Mouse (Mus musculus): ENCODE results near the gene Mtor.

The Mtor gene

DNA sequence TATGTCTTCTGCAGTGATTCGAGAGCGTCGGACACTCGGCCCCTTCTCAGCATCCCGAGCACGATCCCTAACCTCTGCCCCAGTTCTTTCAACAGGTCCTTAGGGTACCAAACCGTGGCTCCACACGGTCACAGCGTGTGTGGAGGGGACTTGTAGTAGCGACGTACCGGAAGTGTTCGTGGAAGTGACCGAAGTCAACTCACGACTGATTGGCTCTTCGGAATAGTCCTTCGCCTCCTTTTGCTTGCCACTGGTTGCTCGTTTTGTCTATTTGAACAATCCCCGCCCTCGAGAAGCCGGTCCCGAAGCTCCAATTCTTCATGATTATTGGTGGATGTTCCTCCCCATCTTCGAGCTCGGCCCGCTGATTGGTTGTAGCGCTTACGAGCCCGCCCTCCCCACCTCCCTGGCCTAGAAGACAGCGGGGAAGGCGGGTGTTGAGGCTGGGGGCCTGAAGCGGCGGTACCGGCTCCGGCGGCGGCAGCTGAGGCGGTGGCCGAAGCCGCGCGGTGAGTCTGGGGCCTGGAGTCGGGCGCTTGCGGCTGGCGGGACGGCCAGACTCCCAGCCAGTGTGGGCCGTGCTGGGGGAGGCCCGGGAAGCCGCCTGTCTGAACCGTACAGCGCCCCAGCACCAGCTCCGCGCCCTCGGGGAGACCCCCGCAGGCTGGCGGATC lies at the start of gene Mtor:
TSS of gene Mtor (plus strand) at position 433 of the 674 bp plus-strand sequence.
- DNase-seq (ENCODE audit: low spot score in 2 of 2), result peak; percentile 83 to 86

DNA sequence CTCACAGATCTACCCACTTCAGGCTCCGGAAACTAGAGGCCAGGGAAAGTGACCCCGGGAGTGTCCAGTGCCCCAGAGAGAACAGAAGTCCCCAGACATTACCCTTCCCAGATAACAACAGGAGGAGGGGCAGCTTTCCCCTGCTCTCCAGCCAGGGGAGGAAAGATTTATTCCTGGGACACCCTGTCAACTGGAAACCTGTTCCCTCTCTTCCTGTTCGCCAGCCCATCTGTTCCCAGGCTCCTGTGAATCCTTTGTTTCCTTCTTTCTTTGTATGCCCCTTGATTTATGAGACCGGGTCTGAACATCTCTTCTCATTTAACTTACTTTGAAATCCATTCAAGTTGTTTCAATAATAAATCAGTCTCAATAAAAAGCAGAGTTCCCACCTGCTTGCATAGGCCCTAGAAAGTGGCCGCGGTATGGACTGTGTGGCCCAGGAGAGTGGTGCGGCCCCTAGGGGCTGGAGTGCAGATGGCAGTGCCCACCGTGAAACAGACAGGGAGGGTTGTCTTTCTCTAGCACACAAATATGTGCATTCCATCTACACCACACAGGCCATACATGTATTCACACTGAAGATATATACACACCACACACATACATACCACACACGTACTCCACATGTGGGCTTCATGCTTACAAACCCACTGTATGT lies 48.8 kb upstream of the Mtor start:
- DNase-seq (ENCODE audit: low spot score in 2 of 2), result no peak

DNA sequence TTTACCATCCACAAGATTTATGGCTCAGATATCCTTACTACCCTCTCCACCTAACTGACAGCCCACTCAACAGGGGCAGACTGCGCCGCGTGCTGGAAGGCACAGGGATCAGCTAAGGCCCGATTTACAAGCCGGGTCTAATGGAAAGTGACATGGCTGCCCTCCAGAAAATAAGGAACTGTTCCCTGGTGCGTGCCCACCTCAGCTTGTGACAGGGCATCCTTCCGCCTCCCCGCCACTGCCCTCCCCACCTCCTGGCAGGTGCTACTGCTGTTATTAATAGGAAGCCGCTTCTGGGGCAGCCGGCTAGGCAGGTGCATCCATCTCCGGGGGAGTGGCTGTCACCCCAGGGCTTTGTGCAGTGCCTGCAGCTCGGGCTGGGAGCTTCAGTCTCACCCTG lies 45.0 kb upstream of the Mtor start:
- no peak for DNase-seq (ENCODE audit: low spot score in 2 of 2)

GRCm38 (mm10) chr4:148404748-148405147 lies 43.7 kb upstream of the Mtor start:
- no peak for DNase-seq (ENCODE audit: low spot score in 2 of 2)

GRCm38 (mm10) chr4:148405255-148405788 lies 43.1 kb upstream of the Mtor start:
- DNase-seq (ENCODE audit: low spot score in 2 of 2), result no peak

DNA sequence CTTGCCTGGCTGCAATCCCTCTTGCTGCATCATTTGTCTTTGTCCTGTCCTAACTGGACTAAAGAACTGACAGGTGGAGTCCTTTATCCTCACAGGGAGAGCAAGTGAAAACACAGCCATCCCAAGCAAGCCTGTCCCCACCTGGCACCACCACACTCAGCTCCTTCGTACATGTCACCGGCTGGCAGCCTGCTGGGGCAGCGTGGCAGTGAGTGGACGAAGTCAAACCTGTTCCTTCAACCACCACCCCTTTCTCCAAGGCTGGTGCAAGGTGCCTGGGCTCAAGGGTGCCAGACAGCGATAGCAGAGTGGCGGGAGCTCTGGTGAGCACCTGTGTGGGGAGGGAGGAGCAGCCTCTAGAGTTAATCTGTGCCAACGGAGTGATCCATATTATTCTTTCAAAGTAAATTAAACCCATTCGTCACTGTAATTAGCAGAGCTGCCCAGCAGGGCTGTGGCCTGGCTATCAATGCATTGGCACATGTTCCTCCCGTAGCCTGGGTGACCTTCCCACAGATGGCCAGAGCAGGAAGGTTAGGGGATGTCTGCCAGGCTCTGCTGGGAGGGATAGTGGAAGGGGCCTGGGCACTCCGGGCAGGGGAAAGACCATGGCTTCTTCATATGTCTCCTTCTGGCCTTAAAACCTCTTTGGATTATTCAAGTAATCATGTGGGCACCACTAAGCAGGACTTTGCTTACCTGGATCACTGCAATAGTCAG lies 40.0 kb upstream of the Mtor start:
- no peak for DNase-seq (ENCODE audit: low spot score in 2 of 2)

- no peak for DNase-seq (ENCODE audit: low spot score in 2 of 2)
Measured at GRCm38 (mm10) chr4:148415575-148415974, 32.8 kb upstream of the Mtor start.

- DNase-seq (ENCODE audit: low spot score in 2 of 2), result no peak
Measured at GRCm38 (mm10) chr4:148417074-148417526, 31.3 kb upstream of the Mtor start.

DNA sequence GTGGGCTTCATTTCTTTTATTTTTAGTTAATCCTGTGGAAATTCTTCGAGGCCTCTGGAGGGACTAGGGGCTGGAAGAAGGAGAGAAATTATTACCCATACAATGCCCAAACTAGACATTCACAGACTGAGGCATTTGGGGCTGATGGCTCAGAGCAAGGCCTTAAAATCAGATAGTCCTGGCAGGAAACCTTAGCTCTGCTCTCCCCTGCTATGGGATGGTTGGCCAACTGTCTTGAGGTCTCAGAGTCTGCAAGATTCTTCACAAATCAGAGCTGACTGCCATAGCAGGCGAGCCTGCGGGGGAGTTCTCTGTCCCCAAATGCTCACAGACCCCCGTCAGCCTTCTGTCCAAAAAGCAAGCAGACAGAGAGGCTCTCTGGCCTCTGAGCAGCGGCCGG lies 30.9 kb upstream of the Mtor start:
- DNase-seq (ENCODE audit: low spot score in 2 of 2), result no peak

GRCm38 (mm10) chr4:148426950-148427850 lies 21.2 kb upstream of the Mtor start:
- DNase-seq (ENCODE audit: low spot score in 2 of 2), result no peak

DNA sequence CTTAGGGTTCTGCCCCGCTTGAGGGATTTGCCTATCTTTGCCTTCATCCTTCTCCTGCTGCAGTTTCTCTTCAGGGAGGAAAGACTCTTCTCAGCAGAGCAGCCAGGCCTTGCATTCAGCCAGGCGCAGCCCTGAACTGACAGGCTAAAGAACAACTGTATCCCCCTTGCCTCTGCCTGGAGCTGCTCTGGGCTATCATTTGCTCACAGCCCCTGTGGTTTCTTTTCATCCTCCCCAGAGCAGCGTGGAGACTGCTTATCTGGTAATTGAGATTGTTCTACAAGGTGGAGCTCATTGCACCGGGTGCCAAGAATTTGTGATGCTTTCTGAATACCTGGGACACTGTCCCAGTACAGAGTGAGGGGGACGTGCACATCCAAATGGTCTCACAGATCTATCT lies 19.9 kb upstream of the Mtor start:
- no peak for DNase-seq (ENCODE audit: low spot score in 2 of 2)

DNA sequence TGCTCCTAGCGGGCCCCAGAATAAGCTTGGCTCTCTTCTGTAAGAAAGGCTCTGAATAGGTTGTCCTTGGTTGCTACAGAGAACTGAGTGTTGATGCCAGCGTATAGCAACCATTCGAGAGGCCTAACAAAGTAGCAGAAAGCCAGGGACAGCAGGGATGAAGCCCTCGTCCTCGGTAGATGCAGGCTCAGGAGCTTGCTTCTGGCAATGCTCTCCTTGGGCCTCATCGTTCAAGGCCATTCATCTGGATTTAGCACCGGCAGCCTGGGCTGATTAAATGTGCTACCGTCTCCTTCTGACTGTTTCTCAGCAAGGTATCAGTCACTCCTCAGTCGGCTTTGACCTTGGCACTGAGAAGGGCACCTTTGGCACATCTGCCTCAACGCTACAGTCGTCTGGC lies 19.3 kb upstream of the Mtor start:
- DNase-seq (ENCODE audit: low spot score in 2 of 2), result no peak

- peak; percentile 59 to 65 for DNase-seq (ENCODE audit: low spot score in 2 of 2)
Measured at GRCm38 (mm10) chr4:148429686-148430085, 18.7 kb upstream of the Mtor start.

- DNase-seq (ENCODE audit: low spot score in 2 of 2), result no peak
Measured at GRCm38 (mm10) chr4:148430880-148431519, 17.4 kb upstream of the Mtor start.

DNA sequence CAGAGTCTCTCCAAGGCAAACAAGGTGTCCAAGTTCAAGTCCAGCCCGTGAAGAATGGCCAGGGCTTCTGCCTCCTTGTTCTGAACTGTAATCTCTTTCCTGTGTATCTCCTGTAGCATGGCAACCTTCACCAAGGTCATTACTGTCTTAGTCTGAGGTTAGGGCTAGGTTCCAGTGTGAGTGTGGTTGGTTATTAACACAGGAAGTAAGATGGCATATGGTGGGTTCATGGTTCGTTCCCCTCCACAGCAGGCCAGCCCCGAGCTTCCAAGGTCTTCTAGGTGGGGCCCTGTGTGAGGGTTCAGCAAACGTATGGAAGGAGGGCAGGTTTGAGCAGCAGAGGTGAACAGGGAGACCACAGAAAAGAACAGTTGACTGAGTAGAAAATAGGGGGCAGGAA lies 15.9 kb upstream of the Mtor start:
- DNase-seq (ENCODE audit: low spot score in 2 of 2), result no peak

GRCm38 (mm10) chr4:148433336-148433735 lies 15.1 kb upstream of the Mtor start:
- no peak for DNase-seq (ENCODE audit: low spot score in 2 of 2)

DNA sequence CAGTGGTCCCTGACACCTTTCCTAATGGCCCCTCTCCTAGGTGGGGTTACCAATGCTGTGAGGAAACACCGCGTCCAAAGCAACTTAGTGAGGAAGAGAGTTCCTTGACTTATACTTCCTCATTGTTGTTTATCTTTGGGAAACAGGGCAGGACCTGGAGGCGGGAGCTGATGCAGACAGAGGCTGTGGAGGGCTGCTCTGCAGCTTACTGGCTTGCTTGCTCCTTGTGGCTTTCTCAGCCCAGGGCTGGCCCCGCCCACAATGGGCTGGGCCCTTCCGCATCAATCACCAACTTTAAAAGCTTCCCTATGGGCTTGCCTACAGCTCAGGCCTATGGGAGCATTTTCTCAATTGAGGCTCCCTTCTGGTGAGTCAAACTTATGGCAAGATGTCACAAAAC lies 14.6 kb upstream of the Mtor start:
- no peak for DNase-seq (ENCODE audit: low spot score in 2 of 2)

GRCm38 (mm10) chr4:148434554-148434953 lies 13.9 kb upstream of the Mtor start:
- no peak for DNase-seq (ENCODE audit: low spot score in 2 of 2)

DNA sequence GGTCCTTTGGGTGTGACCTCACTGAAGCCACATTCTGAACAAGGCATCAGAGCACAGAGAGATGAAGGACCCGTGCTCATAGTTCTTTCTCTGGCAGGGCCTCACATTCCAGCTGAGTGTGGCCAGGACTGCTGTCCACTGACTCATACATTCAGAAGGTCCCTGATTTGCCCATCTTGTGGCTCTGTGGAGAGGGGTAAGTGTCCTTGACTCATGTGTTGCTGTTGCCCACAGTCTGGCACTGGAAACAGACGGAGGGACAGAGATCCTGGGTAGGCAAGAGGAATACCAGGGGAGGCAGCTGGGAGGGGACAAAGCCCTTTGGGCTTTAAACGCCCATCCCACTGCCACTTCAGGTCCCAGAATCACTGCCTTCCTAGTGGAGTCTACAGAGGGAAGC lies 13.3 kb upstream of the Mtor start:
- DNase-seq (ENCODE audit: low spot score in 2 of 2), result no peak

DNA sequence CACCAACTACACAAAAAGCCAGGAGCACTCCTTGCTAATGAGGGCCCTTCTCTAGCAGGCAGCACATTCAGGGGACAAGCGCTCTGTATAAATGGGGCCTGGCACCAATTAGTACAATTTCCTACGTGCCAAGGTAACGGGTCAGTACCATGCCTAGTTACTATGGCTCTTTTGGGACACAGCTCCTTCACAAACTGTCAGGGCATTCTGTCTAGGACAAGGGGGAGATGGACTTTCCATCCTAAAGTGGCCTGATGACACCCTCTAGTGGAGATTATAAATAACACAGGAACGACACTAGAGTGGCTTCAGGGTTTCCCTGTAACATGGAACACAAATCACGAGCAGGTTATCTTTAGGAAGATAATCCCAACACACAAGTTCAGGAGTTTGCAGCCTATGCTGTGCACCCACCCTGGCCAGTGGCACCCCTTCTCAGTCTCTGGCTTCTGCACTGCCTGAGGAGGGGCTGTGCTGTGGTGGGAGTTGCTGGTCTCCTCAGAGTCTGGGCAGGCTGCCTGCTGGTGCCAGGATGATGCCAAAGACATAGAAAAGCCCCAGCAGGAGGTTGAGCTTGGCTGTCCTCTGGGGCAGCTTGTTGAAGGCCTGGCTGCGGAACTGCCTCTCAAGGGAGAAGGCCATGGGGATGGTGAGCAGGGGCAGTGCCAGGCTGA lies 12.6 kb upstream of the Mtor start:
- peak; percentile 29 to 41 for DNase-seq (ENCODE audit: low spot score in 2 of 2)

DNA sequence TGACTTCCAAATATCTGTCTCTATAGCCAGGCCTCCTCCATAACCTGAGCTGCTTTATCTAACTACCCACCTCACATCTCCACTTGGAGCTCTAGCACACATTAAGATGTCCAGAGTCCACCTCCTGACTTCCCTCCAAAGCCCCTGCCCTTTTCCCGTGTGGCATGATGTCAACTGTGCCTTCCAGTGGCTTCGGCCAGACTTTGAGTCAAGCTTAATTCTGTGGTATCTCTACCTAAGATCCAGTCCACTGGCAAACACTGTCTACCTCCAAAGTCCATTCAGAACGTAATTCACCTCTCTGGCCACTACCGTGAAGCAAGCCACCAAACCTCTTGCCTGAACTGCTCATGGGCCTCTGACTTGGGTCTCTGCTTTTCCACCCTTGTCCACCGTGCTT lies 6.5 kb upstream of the Mtor start:
- DNase-seq (ENCODE audit: low spot score in 2 of 2), result no peak
